Mouse (Mus musculus): Measurements from ENCODE around the gene Hpgds. TPM values are rescaled to one million over a fixed set of nuclear protein-coding genes. Genes with fewer than 3 reads are reported as not detected.
A peak's percentile ranks its signal among the peaks of the same experiment; 100 is the strongest.

Hpgds gene
- total RNA-seq, 1 experiment, result 0.31 TPM

GRCm38 (mm10) chr6:65157042-65157441, 12.3 kb upstream of the Hpgds start:
- Histone ChIP-seq H3K9me3 (ENCODE audit: control insufficient read depth, insufficient read depth, low read depth, low read length) (no peaks in the 10 kb centered on the region), H3K9ac (ENCODE audit: insufficient read depth, low read depth, low read length, poor library complexity, severe bottlenecking) (no peak overlapping the region), H3K4me3 (ENCODE audit: insufficient read depth in 1 of 2, low read depth in 1 of 2, low read length in 2 of 2, poor library complexity in 1 of 2, severe bottlenecking in 1 of 2) (no peak overlapping the region), H3K36me3 (ENCODE audit: control insufficient read depth, insufficient read depth, low read length, poor library complexity, severe bottlenecking) (no peaks in the 10 kb centered on the region), H3K4me1 (ENCODE audit: control insufficient read depth in 2 of 2, insufficient read depth in 2 of 2, low read length in 2 of 2, poor library complexity in 1 of 2) (no peaks in the 10 kb centered on the region; a peak in 1 of 4 replicates), H3K27ac (ENCODE audit: insufficient read depth, low read depth, low read length, poor library complexity, severe bottlenecking) (no peak overlapping the region)
- DNase-seq (ENCODE audit: low read depth, low spot score), result no peak
- TF ChIP-seq MAFK (IDR thresholded peaks at IDR 0.05; ENCODE audit: insufficient read depth, low read depth, low read length), result no peak
- no peak for TF ChIP-seq CHD2 (IDR thresholded peaks at IDR 0.05; ENCODE audit: low read depth, low read length)
- TF ChIP-seq ZC3H11A (IDR thresholded peaks at IDR 0.05; ENCODE audit: borderline replicate concordance, low read depth, low read length), result no peak
- no peak for TF ChIP-seq HCFC1 (IDR thresholded peaks at IDR 0.05; ENCODE audit: borderline replicate concordance, insufficient read depth, low read length)
- TF ChIP-seq ZNF384 (IDR thresholded peaks at IDR 0.05; ENCODE audit: low read depth, low read length), result no peak
- in situ Hi-C loops (cut with MboI; ENCODE audit: low sequenced_read_pairs in 2 of 2, unreplicated experiment in 2 of 2), result no loop called here

GRCm38 (mm10) chr6:65153570-65153969, 8.9 kb upstream of the Hpgds start:
- Histone ChIP-seq H3K9ac (ENCODE audit: insufficient read depth, low read depth, low read length, poor library complexity, severe bottlenecking) (no peak overlapping the region), H3K9me3 (ENCODE audit: control insufficient read depth, insufficient read depth, low read depth, low read length) (no peaks in the 10 kb centered on the region), H3K4me3 (ENCODE audit: insufficient read depth in 1 of 2, low read depth in 1 of 2, low read length in 2 of 2, poor library complexity in 1 of 2, severe bottlenecking in 1 of 2) (no peak overlapping the region), H3K27ac (ENCODE audit: insufficient read depth, low read depth, low read length, poor library complexity, severe bottlenecking) (no peak overlapping the region), H3K4me1 (ENCODE audit: control insufficient read depth in 2 of 2, insufficient read depth in 2 of 2, low read length in 2 of 2, poor library complexity in 1 of 2) (no peaks in the 10 kb centered on the region; a peak in 1 of 4 replicates), H3K36me3 (ENCODE audit: control insufficient read depth, insufficient read depth, low read length, poor library complexity, severe bottlenecking) (no peaks in the 10 kb centered on the region)
- in situ Hi-C loops (cut with MboI; ENCODE audit: low sequenced_read_pairs in 2 of 2, unreplicated experiment in 2 of 2), result no loop called here
- DNase-seq (ENCODE audit: low read depth, low spot score), result no peak
- TF ChIP-seq HCFC1 (IDR thresholded peaks at IDR 0.05; ENCODE audit: borderline replicate concordance, insufficient read depth, low read length) (no peak), ZC3H11A (IDR thresholded peaks at IDR 0.05; ENCODE audit: borderline replicate concordance, low read depth, low read length) (no peak), CHD2 (IDR thresholded peaks at IDR 0.05; ENCODE audit: low read depth, low read length) (no peak), ZNF384 (IDR thresholded peaks at IDR 0.05; ENCODE audit: low read depth, low read length) (no peak), MAFK (IDR thresholded peaks at IDR 0.05; ENCODE audit: insufficient read depth, low read depth, low read length) (no peak)

DNA sequence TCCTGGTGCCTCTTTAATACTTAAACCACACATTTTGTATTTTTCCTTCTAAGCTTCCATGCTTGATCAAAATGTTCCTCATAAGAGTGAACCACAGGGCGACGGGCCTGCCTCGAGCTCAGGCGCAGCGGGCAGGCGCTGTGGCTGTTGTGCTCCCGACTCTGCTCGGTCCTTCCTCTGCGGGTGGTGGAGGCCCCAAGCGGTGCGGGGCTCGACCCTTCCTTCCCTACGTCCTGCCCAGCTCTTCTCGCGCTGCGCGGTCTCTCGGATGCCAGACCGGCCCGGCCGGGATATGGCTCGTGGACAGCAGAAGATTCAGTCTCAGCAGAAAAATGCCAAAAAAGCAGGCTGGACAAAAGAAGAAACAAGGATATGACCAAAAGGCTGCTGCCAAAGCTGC, 6.0 kb upstream of the Hpgds start:
- Histone ChIP-seq H3K9me3 (ENCODE audit: control insufficient read depth, insufficient read depth, low read depth, low read length) (no peaks in the 10 kb centered on the region), H3K27ac (ENCODE audit: insufficient read depth, low read depth, low read length, poor library complexity, severe bottlenecking) (no peak overlapping the region), H3K9ac (ENCODE audit: insufficient read depth, low read depth, low read length, poor library complexity, severe bottlenecking) (no peak overlapping the region), H3K4me1 (ENCODE audit: control insufficient read depth in 2 of 2, insufficient read depth in 2 of 2, low read length in 2 of 2, poor library complexity in 1 of 2) (no peaks in the 10 kb centered on the region; a peak in 1 of 4 replicates), H3K4me3 (ENCODE audit: insufficient read depth in 1 of 2, low read depth in 1 of 2, low read length in 2 of 2, poor library complexity in 1 of 2, severe bottlenecking in 1 of 2) (peak overlapping the region in 1 of 2 experiments; percentile 27; a peak in 3 of 4 replicates), H3K36me3 (ENCODE audit: control insufficient read depth, insufficient read depth, low read length, poor library complexity, severe bottlenecking) (no peaks in the 10 kb centered on the region)
- TF ChIP-seq ZC3H11A (IDR thresholded peaks at IDR 0.05; ENCODE audit: borderline replicate concordance, low read depth, low read length), result no peak
- TF ChIP-seq CHD2 (IDR thresholded peaks at IDR 0.05; ENCODE audit: low read depth, low read length), result no peak
- no peak for TF ChIP-seq ZNF384 (IDR thresholded peaks at IDR 0.05; ENCODE audit: low read depth, low read length)
- no peak for TF ChIP-seq MAFK (IDR thresholded peaks at IDR 0.05; ENCODE audit: insufficient read depth, low read depth, low read length)
- no peak for TF ChIP-seq HCFC1 (IDR thresholded peaks at IDR 0.05; ENCODE audit: borderline replicate concordance, insufficient read depth, low read length)
- DNase-seq (ENCODE audit: low read depth, low spot score), result no peak
- in situ Hi-C loops (cut with MboI; ENCODE audit: low sequenced_read_pairs in 2 of 2, unreplicated experiment in 2 of 2), result no loop called here

DNA sequence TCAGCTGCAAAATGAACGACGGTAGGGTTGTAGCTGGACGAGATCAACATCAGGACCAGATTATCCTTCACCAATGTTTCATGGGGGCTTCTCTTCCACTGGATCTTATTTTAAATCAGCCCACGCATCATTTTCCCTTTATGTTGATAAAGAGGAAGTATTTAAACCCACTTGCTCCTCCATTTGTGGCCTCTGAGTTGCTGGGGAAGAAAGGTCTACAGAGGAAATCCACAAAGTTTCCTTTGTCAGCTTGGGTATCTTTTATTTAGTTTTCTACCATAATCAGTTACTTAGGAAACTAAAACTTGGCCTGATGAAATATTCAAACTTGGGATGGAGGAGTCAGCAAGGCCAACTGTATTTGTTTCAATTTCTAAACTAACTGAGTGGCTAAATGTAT, 1.7 kb upstream of the Hpgds start:
- H3K4me3 ChIP-seq (ENCODE audit: insufficient read depth in 1 of 2, low read depth in 1 of 2, low read length in 2 of 2, poor library complexity in 1 of 2, severe bottlenecking in 1 of 2), result no peak overlapping the region
- no peaks in the 10 kb centered on the region for H3K4me1 ChIP-seq (ENCODE audit: control insufficient read depth in 2 of 2, insufficient read depth in 2 of 2, low read length in 2 of 2, poor library complexity in 1 of 2)
- H3K36me3 ChIP-seq (ENCODE audit: control insufficient read depth, insufficient read depth, low read length, poor library complexity, severe bottlenecking), result no peaks in the 10 kb centered on the region
- H3K9me3 ChIP-seq (ENCODE audit: control insufficient read depth, insufficient read depth, low read depth, low read length), result no peaks in the 10 kb centered on the region
- TF ChIP-seq ZC3H11A (IDR thresholded peaks at IDR 0.05; ENCODE audit: borderline replicate concordance, low read depth, low read length) (no peak), ZNF384 (IDR thresholded peaks at IDR 0.05; ENCODE audit: low read depth, low read length) (no peak), HCFC1 (IDR thresholded peaks at IDR 0.05; ENCODE audit: borderline replicate concordance, insufficient read depth, low read length) (no peak), CHD2 (IDR thresholded peaks at IDR 0.05; ENCODE audit: low read depth, low read length) (no peak), MAFK (IDR thresholded peaks at IDR 0.05; ENCODE audit: insufficient read depth, low read depth, low read length) (no peak)
- no peak overlapping the region for H3K27ac ChIP-seq (ENCODE audit: insufficient read depth, low read depth, low read length, poor library complexity, severe bottlenecking)
- no peak overlapping the region for H3K9ac ChIP-seq (ENCODE audit: insufficient read depth, low read depth, low read length, poor library complexity, severe bottlenecking)
- in situ Hi-C loops (cut with MboI; ENCODE audit: low sequenced_read_pairs in 2 of 2, unreplicated experiment in 2 of 2), result no loop called here
- no peak for DNase-seq (ENCODE audit: low read depth, low spot score)

- no peaks in the 10 kb centered on the region for H3K36me3 ChIP-seq (ENCODE audit: control insufficient read depth, insufficient read depth, low read length, poor library complexity, severe bottlenecking)
- no peak for TF ChIP-seq HCFC1 (IDR thresholded peaks at IDR 0.05; ENCODE audit: borderline replicate concordance, insufficient read depth, low read length)
- no peak for TF ChIP-seq CHD2 (IDR thresholded peaks at IDR 0.05; ENCODE audit: low read depth, low read length)
- no peak for TF ChIP-seq ZC3H11A (IDR thresholded peaks at IDR 0.05; ENCODE audit: borderline replicate concordance, low read depth, low read length)
- TF ChIP-seq ZNF384 (IDR thresholded peaks at IDR 0.05; ENCODE audit: low read depth, low read length), result no peak
- TF ChIP-seq MAFK (IDR thresholded peaks at IDR 0.05; ENCODE audit: insufficient read depth, low read depth, low read length), result no peak
- no peak overlapping the region for H3K4me3 ChIP-seq (ENCODE audit: insufficient read depth in 1 of 2, low read depth in 1 of 2, low read length in 2 of 2, poor library complexity in 1 of 2, severe bottlenecking in 1 of 2)
- H3K9me3 ChIP-seq (ENCODE audit: control insufficient read depth, insufficient read depth, low read depth, low read length), result no peaks in the 10 kb centered on the region
- H3K27ac ChIP-seq (ENCODE audit: insufficient read depth, low read depth, low read length, poor library complexity, severe bottlenecking), result no peak overlapping the region
- H3K4me1 ChIP-seq (ENCODE audit: control insufficient read depth in 2 of 2, insufficient read depth in 2 of 2, low read length in 2 of 2, poor library complexity in 1 of 2), result no peaks in the 10 kb centered on the region
- H3K9ac ChIP-seq (ENCODE audit: insufficient read depth, low read depth, low read length, poor library complexity, severe bottlenecking), result no peak overlapping the region
- in situ Hi-C loops (cut with MboI; ENCODE audit: low sequenced_read_pairs in 2 of 2, unreplicated experiment in 2 of 2), result no loop called here
- DNase-seq (ENCODE audit: low read depth, low spot score), result no peak
These were observed 2.4 kb downstream of the Hpgds start for GRCm38 (mm10) chr6:65142316-65142715.
